Mouse (Mus musculus): Measurements from ENCODE around the gene Fam217a. TPM values are rescaled to one million over a fixed set of nuclear protein-coding genes. Genes with fewer than 3 reads are reported as not detected.
"Not testable (repeated sequence)": the region's sequence is repeated elsewhere in the genome, so short reads cannot be mapped to it uniquely, and the experiment has no call there.

Fam217a gene
- 0.87 and 0.98 TPM in 2 replicates for polyA plus RNA-seq (2015; fragmentation: Nextera tagmentation; extraction: Ambion mirVana)

DNA sequence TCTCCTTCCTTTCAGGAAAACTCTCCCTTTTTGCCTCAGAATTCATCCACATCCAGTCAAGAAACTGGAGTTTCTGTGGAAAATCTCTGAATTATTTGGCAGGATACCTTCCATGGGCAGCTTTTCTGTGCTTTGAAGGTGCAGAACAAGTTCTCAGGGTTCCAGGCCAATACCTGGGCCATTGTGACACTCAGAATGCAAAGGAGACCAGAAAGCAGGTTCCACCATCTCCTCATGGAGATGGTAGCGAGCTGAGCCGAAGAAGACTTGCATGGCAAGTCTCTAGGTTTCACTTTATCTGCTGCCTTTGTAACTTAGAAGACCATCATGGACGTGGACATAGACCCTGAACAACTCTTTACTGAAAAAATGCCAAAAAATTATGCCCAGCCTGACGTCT is at the start of gene Fam217a, which contains the start of gene 4933417A18Rik:
Fam217a (minus strand) TSS at position 101 of the 400 bp plus-strand sequence.
4933417A18Rik (plus strand) TSS at position 200 of the 400 bp plus-strand sequence.
- Histone ChIP-seq H3K9ac (replicated peaks) (no peak within 1 kb of the TSS), H3K4me2 (no peak within 1 kb of the TSS), H3K27ac (replicated peaks) (no peak within 1 kb of the TSS), H3K4me3 (replicated peaks) (no peak within 1 kb of the TSS), H3K27me3 (replicated peaks) (no peaks in the 10 kb centered on the region), H3K4me1 (no peaks in the 10 kb centered on the region), H3K9me3 (replicated peaks) (no peaks in the 10 kb centered on the region), H3K36me3 (no peaks in the 10 kb centered on the region)
- WGBS = 82% methylated on average over 4 of the region's 4 CpGs
- ATAC-seq (ENCODE audit: low FRiP score) = no peak

GRCm38 (mm10) chr13:34973770-34974169 is 49.7 kb upstream of the Fam217a start:
- Histone ChIP-seq H3K9me3 (replicated peaks) (no peaks in the 10 kb centered on the region), H3K9ac (replicated peaks) (no peak overlapping the region), H3K27me3 (replicated peaks) (no peaks in the 10 kb centered on the region), H3K27ac (replicated peaks) (no peak overlapping the region), H3K4me3 (replicated peaks) (no peak overlapping the region), H3K36me3 (peaks cover 20% of the 10 kb centered on the region), H3K4me2 (no peak overlapping the region), H3K4me1 (no peaks in the 10 kb centered on the region)
- no peak for ATAC-seq (ENCODE audit: low FRiP score)
- WGBS = 48% methylated on average over 1 of the region's 1 CpGs

DNA sequence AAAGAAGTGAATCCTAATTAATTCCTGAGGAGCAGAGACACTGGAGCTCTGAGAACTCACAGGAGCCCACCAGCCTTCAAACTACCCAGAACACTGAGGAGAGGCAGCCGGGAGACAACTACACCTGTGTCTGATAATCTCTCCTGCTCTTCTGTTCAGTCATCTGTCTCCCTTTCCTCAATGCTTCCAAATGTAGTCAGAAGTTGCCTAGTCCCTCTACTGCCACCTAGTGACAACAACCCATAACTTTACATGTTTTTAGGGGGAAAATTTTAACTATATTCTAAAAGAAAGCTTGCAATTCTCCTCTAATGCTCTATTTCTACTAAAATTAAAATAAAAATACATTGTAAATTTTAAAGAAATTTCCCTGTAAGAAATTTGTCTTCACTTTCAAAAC is 49.0 kb upstream of the Fam217a start:
- H3K9me3 ChIP-seq (replicated peaks) = no peaks in the 10 kb centered on the region
- no peaks in the 10 kb centered on the region for H3K4me1 ChIP-seq
- no peaks in the 10 kb centered on the region for H3K27me3 ChIP-seq (replicated peaks)
- H3K9ac ChIP-seq (replicated peaks) = no peak overlapping the region
- no peak overlapping the region for H3K4me2 ChIP-seq
- no peak overlapping the region for H3K27ac ChIP-seq (replicated peaks)
- H3K4me3 ChIP-seq (replicated peaks) = no peak overlapping the region
- no peak for ATAC-seq (ENCODE audit: low FRiP score)
- H3K36me3 ChIP-seq = peaks cover 14% of the 10 kb centered on the region
- WGBS = 31% methylated on average over 1 of the region's 1 CpGs

DNA sequence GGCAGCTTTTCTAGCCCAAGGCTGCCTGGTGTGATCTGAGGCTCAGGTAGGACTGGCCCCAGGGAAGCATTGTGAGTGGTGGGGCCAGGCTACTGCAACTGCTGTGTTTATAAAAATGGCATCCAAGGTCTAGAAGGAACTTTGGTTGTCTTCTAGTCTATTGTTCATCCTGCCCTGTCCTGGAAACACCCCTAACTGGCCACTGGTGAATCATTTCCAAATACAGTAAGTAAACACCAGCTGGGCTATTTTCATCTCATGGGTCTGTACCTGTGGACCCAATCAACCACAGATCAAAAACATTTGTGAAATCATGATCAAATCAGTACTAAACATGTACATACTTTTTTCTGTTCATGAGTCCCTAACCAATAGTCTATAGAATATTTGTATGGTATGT is 48.3 kb upstream of the Fam217a start:
- H3K27ac ChIP-seq (replicated peaks); H3K4me1 ChIP-seq; H3K36me3 ChIP-seq; H3K9ac ChIP-seq (replicated peaks); ATAC-seq (ENCODE audit: low FRiP score); H3K27me3 ChIP-seq (replicated peaks); H3K4me2 ChIP-seq; H3K4me3 ChIP-seq (replicated peaks); H3K9me3 ChIP-seq (replicated peaks): not testable (repeated sequence)

- not testable (repeated sequence) for H3K9ac ChIP-seq (replicated peaks); H3K4me3 ChIP-seq (replicated peaks); H3K36me3 ChIP-seq; ATAC-seq (ENCODE audit: low FRiP score); H3K27me3 ChIP-seq (replicated peaks); H3K4me2 ChIP-seq; H3K9me3 ChIP-seq (replicated peaks); H3K27ac ChIP-seq (replicated peaks)
- H3K4me1 ChIP-seq = peaks cover 17% of the 10 kb centered on the region
- 80% methylated on average over 9 of the region's 9 CpGs for WGBS
Observed at GRCm38 (mm10) chr13:34965647-34966046, 41.5 kb upstream of the Fam217a start.

- 6% methylated on average over 5 of the region's 5 CpGs for WGBS
- peak overlapping the region; percentile 68 for H3K4me2 ChIP-seq
- peak overlapping the region; percentile 40 for H3K4me3 ChIP-seq (replicated peaks)
- peak overlapping the region; percentile 39; the same call in 1 of the 2 replicates for H3K9ac ChIP-seq (replicated peaks)
- no peaks in the 10 kb centered on the region for H3K9me3 ChIP-seq (replicated peaks)
- H3K36me3 ChIP-seq = no peaks in the 10 kb centered on the region
- peaks cover 17% of the 10 kb centered on the region for H3K4me1 ChIP-seq
- H3K27me3 ChIP-seq (replicated peaks) = peaks cover 3% of the 10 kb centered on the region; the same call in 1 of the 2 replicates
- no peak overlapping the region for H3K27ac ChIP-seq (replicated peaks)
- ATAC-seq (ENCODE audit: low FRiP score) = peak; percentile 51
Observed at GRCm38 (mm10) chr13:34964866-34965265, 40.8 kb upstream of the Fam217a start.

GRCm38 (mm10) chr13:34964419-34964818 is 40.3 kb upstream of the Fam217a start:
- H3K36me3 ChIP-seq = no peaks in the 10 kb centered on the region
- H3K27me3 ChIP-seq (replicated peaks) = peaks cover 3% of the 10 kb centered on the region; the same call in 1 of the 2 replicates
- H3K4me2 ChIP-seq = peak overlapping the region; percentile 68
- ATAC-seq (ENCODE audit: low FRiP score) = peak; percentile 54; the same call in 1 of the 2 replicates
- H3K27ac ChIP-seq (replicated peaks) = no peak overlapping the region
- H3K4me1 ChIP-seq = peaks cover 17% of the 10 kb centered on the region
- 4% methylated on average over 14 of the region's 14 CpGs for WGBS
- peak overlapping the region; percentile 39 for H3K9ac ChIP-seq (replicated peaks)
- H3K9me3 ChIP-seq (replicated peaks) = no peaks in the 10 kb centered on the region
- peak overlapping the region; percentile 40 for H3K4me3 ChIP-seq (replicated peaks)

GRCm38 (mm10) chr13:34963511-34964397 is 39.6 kb upstream of the Fam217a start, which contains the start of gene Eci3:
TSS of gene Eci3 (minus strand) at chr13:34963810.
- peak within 1 kb of the TSS; percentile 39 for H3K9ac ChIP-seq (replicated peaks)
- H3K4me2 ChIP-seq = peak within 1 kb of the TSS; percentile 68
- peak within 1 kb of the TSS; percentile 40 for H3K4me3 ChIP-seq (replicated peaks)
- H3K9me3 ChIP-seq (replicated peaks) = no peaks in the 10 kb centered on the region
- no peak within 1 kb of the TSS for H3K27ac ChIP-seq (replicated peaks)
- H3K27me3 ChIP-seq (replicated peaks) = peaks cover 3% of the 10 kb centered on the region; the same call in 1 of the 2 replicates
- WGBS = 2% methylated on average over 32 of the region's 32 CpGs
- peaks cover 17% of the 10 kb centered on the region for H3K4me1 ChIP-seq
- ATAC-seq (ENCODE audit: low FRiP score) = peak; percentile 68
- H3K36me3 ChIP-seq = no peaks in the 10 kb centered on the region

DNA sequence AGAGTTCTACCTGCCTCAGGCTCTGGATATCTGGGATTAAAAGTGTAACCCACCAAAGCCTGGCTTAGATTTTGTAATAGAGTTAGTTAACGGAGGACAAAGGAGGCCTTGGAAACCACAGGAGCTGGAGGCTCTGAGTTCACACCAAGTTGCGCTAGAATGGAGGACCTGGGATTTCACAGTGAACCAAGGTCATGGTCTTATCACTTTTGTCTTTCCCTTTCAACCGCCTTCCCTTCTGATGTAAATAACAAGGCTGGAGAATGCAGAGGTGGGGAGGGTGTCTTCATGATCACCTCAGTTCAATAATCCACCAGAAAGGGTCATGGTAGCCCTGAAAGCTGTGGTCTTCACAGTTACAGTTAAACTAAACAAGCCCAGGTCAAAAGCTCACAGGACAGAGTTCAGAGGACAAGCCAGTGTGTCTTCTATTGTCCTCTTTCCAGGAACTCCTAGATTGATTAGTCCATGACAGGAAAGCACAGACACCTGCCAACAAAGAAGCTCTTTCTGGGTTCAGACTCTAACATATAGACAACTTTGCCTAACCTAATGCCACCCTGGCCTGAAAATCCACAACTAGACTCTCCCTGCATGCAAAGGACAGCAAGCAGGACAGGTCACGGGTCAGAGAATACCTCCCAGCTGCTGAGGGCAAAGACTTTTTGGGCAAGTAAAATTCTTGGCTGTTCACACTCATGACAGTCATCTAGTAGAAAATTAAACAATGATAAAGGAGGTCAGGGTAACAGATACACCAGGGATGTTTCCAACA is 37.1 kb upstream of the Fam217a start:
- H3K9me3 ChIP-seq (replicated peaks) = no peaks in the 10 kb centered on the region
- no peak overlapping the region for H3K27ac ChIP-seq (replicated peaks)
- H3K27me3 ChIP-seq (replicated peaks) = peaks cover 3% of the 10 kb centered on the region; the same call in 1 of the 2 replicates
- peaks cover 17% of the 10 kb centered on the region for H3K4me1 ChIP-seq
- H3K4me2 ChIP-seq = no peak overlapping the region
- 86% methylated on average over 4 of the region's 4 CpGs for WGBS
- no peaks in the 10 kb centered on the region for H3K36me3 ChIP-seq
- H3K9ac ChIP-seq (replicated peaks) = no peak overlapping the region
- no peak overlapping the region for H3K4me3 ChIP-seq (replicated peaks)
- ATAC-seq (ENCODE audit: low FRiP score) = no peak

DNA sequence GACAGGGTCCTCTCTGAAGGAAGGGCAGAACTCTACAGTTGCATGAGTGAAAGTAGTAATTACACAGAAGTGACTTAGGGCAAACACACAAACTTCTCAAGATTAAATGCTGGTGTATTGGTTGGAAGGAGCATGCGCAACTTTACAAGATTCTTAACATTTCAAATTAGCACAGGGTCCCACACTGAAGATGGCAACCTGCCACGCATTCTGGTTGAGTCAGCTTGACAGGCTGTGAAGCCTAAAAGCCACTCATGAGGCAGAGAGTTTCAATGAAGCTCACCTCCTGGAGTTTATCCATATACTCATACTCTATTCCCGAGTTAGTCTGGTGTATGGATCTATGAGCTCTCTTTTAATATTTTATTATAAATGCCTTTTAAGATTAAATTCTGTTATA is 34.0 kb upstream of the Fam217a start:
- H3K27ac ChIP-seq (replicated peaks); H3K4me1 ChIP-seq; H3K9me3 ChIP-seq (replicated peaks); H3K4me2 ChIP-seq; ATAC-seq (ENCODE audit: low FRiP score); H3K9ac ChIP-seq (replicated peaks); H3K36me3 ChIP-seq; H3K4me3 ChIP-seq (replicated peaks); H3K27me3 ChIP-seq (replicated peaks): not testable (repeated sequence)
- WGBS = 91% methylated on average over 3 of the region's 3 CpGs

GRCm38 (mm10) chr13:34956901-34957300 is 32.8 kb upstream of the Fam217a start:
- Histone ChIP-seq H3K4me2 (no peak overlapping the region), H3K4me1 (no peaks in the 10 kb centered on the region), H3K36me3 (no peaks in the 10 kb centered on the region), H3K9ac (replicated peaks) (no peak overlapping the region), H3K4me3 (replicated peaks) (no peak overlapping the region), H3K27ac (replicated peaks) (no peak overlapping the region), H3K27me3 (replicated peaks) (no peaks in the 10 kb centered on the region), H3K9me3 (replicated peaks) (no peaks in the 10 kb centered on the region)
- ATAC-seq (ENCODE audit: low FRiP score) = no peak
- WGBS = 91% methylated on average over 4 of the region's 4 CpGs
